Mouse (Mus musculus) kidney, postnatal 0 days (tissue): ENCODE data around the gene Igfbp2. TPM values are rescaled to one million over a fixed set of nuclear protein-coding genes. Genes with fewer than 3 reads are reported as not detected.

Experiments used
- ATAC-seq: fragments of 200-750 bp; cut with Nextera tagmentation; replicated peaks from 2 replicates; pipeline ENCODE4 v1.8.0; 2017; ENCODE audit warnings: low read depth, moderate number of reproducible peaks, moderate TSS enrichment, moderate library complexity; ENCODE audit not compliant: low FRiP score
- DNase-seq: peaks from one replicate; pipeline ENCODE4 v3.0.0-alpha.2; 2016; ENCODE audit warnings: low spot score
- H3K27ac ChIP-seq: fragments of 300-500 bp; sonication (generic); 2 replicates; pipeline ENCODE4 v1.5.1; 2014; ENCODE audit warnings: mild to moderate bottlenecking
- H3K27me3 ChIP-seq: fragments of 300-500 bp; sonication (generic); 2 replicates; pipeline ENCODE4 v1.6.1; 2014; ENCODE audit warnings: low read length, mixed read lengths; ENCODE audit not compliant: insufficient read depth
- H3K36me3 ChIP-seq: fragments of 300-500 bp; sonication (generic); 2 replicates; pipeline ENCODE4 v1.6.1; 2014; ENCODE audit warnings: low read length, mixed read lengths; ENCODE audit not compliant: insufficient read depth
- H3K4me1 ChIP-seq: fragments of 300-500 bp; sonication (generic); replicated peaks from 2 replicates; pipeline ENCODE4 v1.6.1; 2014; ENCODE audit warnings: antibody characterized with exemption, low read length, mixed read lengths; ENCODE audit not compliant: insufficient read depth
- H3K4me2 ChIP-seq: fragments of 300-500 bp; sonication (generic); 2 replicates; pipeline ENCODE4 v1.6.1; 2014; ENCODE audit warnings: mild to moderate bottlenecking, low read length, moderate library complexity, mixed read lengths
- H3K4me3 ChIP-seq: fragments of 300-500 bp; sonication (generic); replicated peaks from 2 replicates; pipeline ENCODE4 v1.5.1; 2014; ENCODE audit warnings: low read depth, low read length
- H3K9ac ChIP-seq: fragments of 300-500 bp; sonication (generic); 2 replicates; pipeline ENCODE4 v1.6.1; 2014; ENCODE audit warnings: low read depth, low read length
- H3K9me3 ChIP-seq: fragments of 300-500 bp; sonication (generic); replicated peaks from 2 replicates; pipeline ENCODE4 v1.6.1; 2016; ENCODE audit warnings: low read length, inconsistent platforms, mixed read lengths
- CTCF ChIP-seq: IDR thresholded peaks from 2 replicates; pipeline ENCODE4 v1.5.1; 2016; ENCODE audit warnings: antibody characterized with exemption, low read depth, mild to moderate bottlenecking, moderate library complexity
- WGBS: fragments of 180-500 bp; shearing (Covaris S2); extraction: QIAGEN DNeasy Blood & Tissue Kit; methylation state at CpG from one replicate; pipeline ENCODE4 v1.1.7; 2014; 5-methylcytosine and 5-hydroxymethylcytosine counted together
- polyA plus RNA-seq: library from polyadenylated mRNA; unstranded; fragments of >200 nt; fragmentation: Nextera tagmentation; extraction: Ambion mirVana; gene quantifications from 2 replicates; pipeline ENCODE4 v1.2.1, GENCODE M21; 2015

Gene Igfbp2
- polyA plus RNA-seq, 1 experiment from 2014 or later, result 123 TPM

GRCm38 (mm10) chr1:72813089-72813638, 11.1 kb upstream of the Igfbp2 start:
- Histone ChIP-seq H3K9ac (no peak overlapping the region), H3K4me3 (no peak overlapping the region), H3K4me2 (no peak overlapping the region), H3K36me3 (no peaks in the 10 kb centered on the region), H3K27ac (0 out of 2 replicates have a peak overlapping the region, but pooled peaks have one; percentile 37), H3K9me3 (no peaks in the 10 kb centered on the region), H3K4me1 (peaks cover 11% of the 10 kb centered on the region; the same call in 1 of the 2 replicates), H3K27me3 (no peaks in the 10 kb centered on the region)
- no peak for TF ChIP-seq CTCF
- ATAC-seq (no peak; the same call in 1 of the 2 replicates), DNase-seq (no peak)
- WGBS, result 35% methylated on average over 5 of the region's 5 CpGs

- H3K4me3 ChIP-seq, result no peak overlapping the region
- DNase-seq (peak; percentile 70), ATAC-seq (no peak)
- peak overlapping the region; percentile 37; the same call in 1 of the 2 replicates for H3K27ac ChIP-seq
- WGBS, result 13% methylated on average over 6 of the region's 6 CpGs
- H3K9me3 ChIP-seq, result no peaks in the 10 kb centered on the region
- no peak for TF ChIP-seq CTCF
- H3K9ac ChIP-seq, result 0 out of 2 replicates have a peak overlapping the region, but pooled peaks have one; percentile 13
- H3K27me3 ChIP-seq, result no peaks in the 10 kb centered on the region
- peaks cover 11% of the 10 kb centered on the region; the same call in 1 of the 2 replicates for H3K4me1 ChIP-seq
- H3K4me2 ChIP-seq, result no peak overlapping the region
- no peaks in the 10 kb centered on the region for H3K36me3 ChIP-seq
Observed at GRCm38 (mm10) chr1:72813639-72814403, 10.5 kb upstream of the Igfbp2 start.

DNA sequence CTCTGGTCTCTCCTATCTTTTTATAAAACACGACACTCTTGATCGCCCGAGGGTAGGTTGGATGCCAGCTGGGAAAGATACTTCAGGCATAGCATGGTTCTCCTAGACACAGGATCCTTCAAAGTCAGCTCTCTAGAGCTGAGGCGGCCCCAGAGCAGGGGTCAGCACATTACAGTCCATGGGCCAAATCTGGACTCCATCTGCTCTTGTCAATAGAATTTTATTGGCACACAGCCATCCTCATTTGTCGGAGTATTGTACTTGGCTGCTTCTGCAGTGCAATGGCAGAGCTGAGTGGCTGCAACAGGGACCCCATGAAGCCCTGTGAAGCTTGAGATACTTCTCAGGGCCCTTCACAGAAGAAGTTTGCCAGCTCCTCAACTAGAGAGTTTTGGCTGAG, 9.1 kb upstream of the Igfbp2 start:
- no peaks in the 10 kb centered on the region for H3K9me3 ChIP-seq
- TF ChIP-seq CTCF, result no peak
- H3K4me1 ChIP-seq, result peaks cover 11% of the 10 kb centered on the region; the same call in 1 of the 2 replicates
- no peaks in the 10 kb centered on the region for H3K27me3 ChIP-seq
- H3K36me3 ChIP-seq, result no peaks in the 10 kb centered on the region
- H3K4me3 ChIP-seq, result no peak overlapping the region
- H3K27ac ChIP-seq, result 0 out of 2 replicates have a peak overlapping the region, but pooled peaks have one; percentile 5
- no peak overlapping the region for H3K4me2 ChIP-seq
- ATAC-seq (no peak), DNase-seq (no peak)
- WGBS, result 61% methylated on average over 5 of the region's 5 CpGs
- no peak overlapping the region for H3K9ac ChIP-seq

- Histone ChIP-seq H3K27me3 (no peaks in the 10 kb centered on the region), H3K9ac (no peak overlapping the region), H3K27ac (0 out of 2 replicates have a peak overlapping the region, but pooled peaks have one; percentile 5), H3K4me3 (no peak overlapping the region), H3K9me3 (no peaks in the 10 kb centered on the region), H3K4me2 (no peak overlapping the region), H3K4me1 (peaks cover 11% of the 10 kb centered on the region; the same call in 1 of the 2 replicates), H3K36me3 (no peaks in the 10 kb centered on the region)
- ATAC-seq, result no peak
- DNase-seq, result no peak
- no peak for TF ChIP-seq CTCF
- 86% methylated on average over 3 of the region's 3 CpGs for WGBS
Observed at GRCm38 (mm10) chr1:72815616-72816015, 8.7 kb upstream of the Igfbp2 start.

- H3K27me3 ChIP-seq, result no peaks in the 10 kb centered on the region
- TF ChIP-seq CTCF, result no peak
- H3K4me3 ChIP-seq, result no peak overlapping the region
Observed at GRCm38 (mm10) chr1:72819995-72820394, 4.3 kb upstream of the Igfbp2 start.

DNA sequence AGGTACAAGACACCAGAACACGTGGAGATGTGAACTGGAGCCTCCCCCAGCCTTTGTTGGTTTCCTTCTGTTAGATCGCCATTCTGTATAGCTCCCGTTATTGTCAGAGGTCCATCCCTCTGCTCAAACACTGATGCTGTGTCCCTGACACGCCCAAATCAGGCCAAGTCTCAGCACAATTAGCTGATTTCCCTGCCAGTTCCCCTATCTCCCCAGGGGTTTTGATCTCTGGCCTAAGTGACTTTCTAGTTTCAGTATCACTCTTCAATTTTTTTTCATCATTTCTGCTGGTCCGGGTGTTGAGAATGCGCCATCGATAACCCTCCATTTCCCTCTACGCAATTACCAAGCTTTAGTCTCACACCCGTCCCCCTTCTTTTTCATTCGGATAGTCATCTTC, 1.4 kb upstream of the Igfbp2 start:
- Histone ChIP-seq H3K27me3 (no peaks in the 10 kb centered on the region), H3K36me3 (no peaks in the 10 kb centered on the region), H3K27ac (no peak overlapping the region), H3K9ac (no peak overlapping the region), H3K4me2 (no peak overlapping the region), H3K9me3 (no peaks in the 10 kb centered on the region), H3K4me3 (no peak overlapping the region), H3K4me1 (peaks cover 19% of the 10 kb centered on the region)
- DNase-seq, result no peak
- 84% methylated on average over 10 of the region's 10 CpGs for WGBS
- no peak for TF ChIP-seq CTCF
- ATAC-seq, result no peak

More at GRCm38 (mm10) chr1:72819995-72820394, 4.3 kb upstream of the Igfbp2 start:
- peaks cover 7% of the 10 kb centered on the region for H3K4me1 ChIP-seq
- no peak overlapping the region for H3K9ac ChIP-seq
- no peak overlapping the region for H3K27ac ChIP-seq
- H3K9me3 ChIP-seq, result no peaks in the 10 kb centered on the region
- no peak for ATAC-seq
- WGBS, result 89% methylated on average over 6 of the region's 6 CpGs
- H3K36me3 ChIP-seq, result no peaks in the 10 kb centered on the region
- no peak overlapping the region for H3K4me2 ChIP-seq
- no peak for DNase-seq
